Mouse (Mus musculus): ENCODE measurements around the gene Dtx1. TPM values are rescaled to one million over a fixed set of nuclear protein-coding genes. Genes with fewer than 3 reads are reported as not detected.

Dtx1 gene
- total and polyA plus RNA-seq, 3 experiments = 0.12 to 0.63 TPM; not detected in 1

DNA sequence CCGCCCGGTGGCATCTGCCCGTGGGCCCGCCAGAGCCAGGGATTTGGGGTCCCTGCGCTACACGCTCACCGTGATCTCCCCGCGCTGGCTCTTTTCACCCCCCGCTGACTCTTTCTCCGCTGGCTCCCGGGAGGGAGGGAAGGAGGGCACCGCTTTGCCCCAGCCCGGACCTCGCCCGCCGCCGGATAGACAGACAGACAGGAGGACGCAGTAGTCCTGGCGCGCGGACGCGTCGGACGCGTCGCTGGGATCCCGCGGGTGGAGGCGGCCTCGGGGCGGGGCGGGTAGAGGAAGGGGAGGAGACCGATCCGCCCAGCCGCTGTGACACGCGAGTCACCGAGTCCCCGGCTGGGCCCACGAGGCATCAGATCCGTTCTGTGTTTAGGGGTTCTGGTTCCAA is 311 bp downstream of the Dtx1 start:
- Histone ChIP-seq H3K27ac (ENCODE audit: control insufficient read depth, low read depth, low read length) (no peak overlapping the region), H3K79me2 (ENCODE audit: control insufficient read depth, insufficient read depth, low read length, poor library complexity) (no peaks in the 10 kb centered on the region), H3K4me1 (ENCODE audit: control insufficient read depth in 1 of 2, insufficient read depth in 2 of 2, low read length in 2 of 2) (no peaks in the 10 kb centered on the region), H3K36me3 (ENCODE audit: control insufficient read depth in 1 of 2, insufficient read depth in 2 of 2, low read length in 2 of 2) (no peaks in the 10 kb centered on the region), H3K9me3 (replicated peaks; ENCODE audit: insufficient read depth, low read length) (no peaks in the 10 kb centered on the region), H3K27me3 (ENCODE audit: control insufficient read depth in 1 of 2, insufficient read depth in 2 of 2, low read length in 2 of 2) (no peaks in the 10 kb centered on the region), H3K4me3 (ENCODE audit: control insufficient read depth in 1 of 2, insufficient read depth in 1 of 2, low read depth in 2 of 2, low read length in 2 of 2) (no peak overlapping the region), H3K9ac (ENCODE audit: control insufficient read depth, low read depth, low read length, poor library complexity, severe bottlenecking) (no peak overlapping the region)
- TF ChIP-seq SMC3 (IDR thresholded peaks at IDR 0.05; ENCODE audit: low read depth, low read length) = no peak
- TF ChIP-seq NRF1 (IDR thresholded peaks at IDR 0.05; ENCODE audit: insufficient read depth, low read depth, low read length, poor library complexity, severe bottlenecking) = no peak
- TF ChIP-seq KAT2A (conservative IDR thresholded peaks at IDR 0.05; ENCODE audit: low read depth, low read length) = no peak
- no peak for TF ChIP-seq TAL1 (IDR thresholded peaks at IDR 0.05; ENCODE audit: low read length)
- TF ChIP-seq ZMIZ1 (IDR thresholded peaks at IDR 0.05; ENCODE audit: low read depth, low read length) = no peak
- TF ChIP-seq JUND (IDR thresholded peaks at IDR 0.05; ENCODE audit: low read depth, low read length) = no peak
- TF ChIP-seq MXI1 (IDR thresholded peaks at IDR 0.05; ENCODE audit: low read depth, low read length) = no peak
- no peak for TF ChIP-seq POLR2A (IDR thresholded peaks at IDR 0.05; ENCODE audit: control insufficient read depth in 1 of 2, insufficient read depth in 1 of 2, low read depth in 1 of 2, low read length in 2 of 2, poor library complexity in 1 of 2)
- TF ChIP-seq NELFE (IDR thresholded peaks at IDR 0.05; ENCODE audit: low read depth, low read length) = no peak
- TF ChIP-seq POLR2AphosphoS5 (IDR thresholded peaks at IDR 0.05; ENCODE audit: borderline replicate concordance, low read depth, low read length) = no peak
- TF ChIP-seq E2F4 (IDR thresholded peaks at IDR 0.05; ENCODE audit: borderline replicate concordance, low read depth, low read length) = no peak
- no peak for TF ChIP-seq ETS1 (IDR thresholded peaks at IDR 0.05; ENCODE audit: low read depth, low read length)
- TF ChIP-seq UBTF (IDR thresholded peaks at IDR 0.05; ENCODE audit: borderline replicate concordance, insufficient read depth, low read depth, low read length) = no peak
- TF ChIP-seq USF2 (IDR thresholded peaks at IDR 0.05; ENCODE audit: borderline replicate concordance in 1 of 2, insufficient read depth in 1 of 2, low read depth in 1 of 2, low read length in 2 of 2) = no peak
- TF ChIP-seq ELF1 (IDR thresholded peaks at IDR 0.05; ENCODE audit: low read depth, low read length) = no peak
- no peak for DNase-seq (ENCODE audit: low read depth, low spot score)

DNA sequence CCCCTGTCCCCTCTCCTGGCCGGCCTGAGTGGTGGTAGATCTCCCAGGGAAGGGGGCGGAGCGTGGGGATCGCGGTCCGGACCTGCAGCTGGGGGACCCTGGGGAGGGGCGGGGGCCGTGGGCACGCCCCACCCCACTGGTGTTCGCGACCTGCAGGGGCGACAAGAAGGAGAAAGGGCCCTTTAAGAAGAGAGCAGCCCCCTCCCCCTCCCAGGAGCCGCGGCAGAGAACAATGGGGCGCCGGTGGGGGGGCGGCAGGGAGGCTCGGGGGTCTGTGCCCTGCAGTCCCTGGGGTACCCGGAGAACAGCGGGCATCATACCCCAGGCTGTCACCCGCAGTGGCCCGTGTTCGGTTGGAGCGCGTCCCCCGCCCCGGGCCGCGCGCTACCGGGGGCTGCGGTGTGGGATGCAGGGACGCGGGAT is 890 bp downstream of the Dtx1 start:
- Histone ChIP-seq H3K27ac (ENCODE audit: control insufficient read depth, low read depth, low read length) (no peak overlapping the region), H3K4me1 (ENCODE audit: control insufficient read depth in 1 of 2, insufficient read depth in 2 of 2, low read length in 2 of 2) (no peaks in the 10 kb centered on the region), H3K27me3 (ENCODE audit: control insufficient read depth in 1 of 2, insufficient read depth in 2 of 2, low read length in 2 of 2) (no peaks in the 10 kb centered on the region), H3K9me3 (replicated peaks; ENCODE audit: insufficient read depth, low read length) (no peaks in the 10 kb centered on the region), H3K9ac (ENCODE audit: control insufficient read depth, low read depth, low read length, poor library complexity, severe bottlenecking) (no peak overlapping the region), H3K79me2 (ENCODE audit: control insufficient read depth, insufficient read depth, low read length, poor library complexity) (no peaks in the 10 kb centered on the region), H3K36me3 (ENCODE audit: control insufficient read depth in 1 of 2, insufficient read depth in 2 of 2, low read length in 2 of 2) (no peaks in the 10 kb centered on the region), H3K4me3 (ENCODE audit: control insufficient read depth in 1 of 2, insufficient read depth in 1 of 2, low read depth in 2 of 2, low read length in 2 of 2) (no peak overlapping the region)
- no peak for DNase-seq (ENCODE audit: low read depth, low spot score)
- TF ChIP-seq POLR2AphosphoS5 (IDR thresholded peaks at IDR 0.05; ENCODE audit: borderline replicate concordance, low read depth, low read length) = no peak
- TF ChIP-seq CHD2 (IDR thresholded peaks at IDR 0.05; ENCODE audit: low read length) = no peak
- TF ChIP-seq MYC (IDR thresholded peaks at IDR 0.05; ENCODE audit: low read depth, low read length) = no peak
- TF ChIP-seq HCFC1 (IDR thresholded peaks at IDR 0.05; ENCODE audit: low read depth, low read length) = no peak

All from MEL (cell line).